Mouse (Mus musculus): ENCODE results near the gene Ccnd3. TPM values are rescaled to one million over a fixed set of nuclear protein-coding genes. Genes with fewer than 3 reads are reported as not detected.

The Ccnd3 gene
- polyA plus RNA-seq, 1 experiment = 292 TPM

- TF ChIP-seq GATA1 (IDR thresholded peaks at IDR 0.05; ENCODE audit: low read length) (no peak), TAL1 (IDR thresholded peaks at IDR 0.05; ENCODE audit: low read length) (no peak)
- Histone ChIP-seq H3K36me3 (ENCODE audit: control insufficient read depth) (no peaks in the 10 kb centered on the region), H3K9me3 (ENCODE audit: control insufficient read depth, low read length) (no peaks in the 10 kb centered on the region), H3K4me3 (replicated peaks) (no peak overlapping the region), H3K27me3 (ENCODE audit: control insufficient read depth) (peaks cover 40% of the 10 kb centered on the region), H3K4me1 (ENCODE audit: control insufficient read depth) (peaks cover 13% of the 10 kb centered on the region)
Measured at GRCm38 (mm10) chr17:47466284-47466683, 38.6 kb upstream of the Ccnd3 start.

GRCm38 (mm10) chr17:47467659-47468058 lies 37.2 kb upstream of the Ccnd3 start:
- H3K27me3 ChIP-seq (ENCODE audit: control insufficient read depth) = peaks cover 46% of the 10 kb centered on the region

GRCm38 (mm10) chr17:47468063-47468462 lies 36.8 kb upstream of the Ccnd3 start:
- Histone ChIP-seq H3K9me3 (ENCODE audit: control insufficient read depth, low read length) (no peaks in the 10 kb centered on the region), H3K4me3 (replicated peaks) (no peak overlapping the region), H3K4me1 (ENCODE audit: control insufficient read depth) (peaks cover 11% of the 10 kb centered on the region), H3K36me3 (ENCODE audit: control insufficient read depth) (no peaks in the 10 kb centered on the region), H3K27me3 (ENCODE audit: control insufficient read depth) (peaks cover 49% of the 10 kb centered on the region)
- TF ChIP-seq TAL1 (IDR thresholded peaks at IDR 0.05; ENCODE audit: low read length) (no peak), GATA1 (IDR thresholded peaks at IDR 0.05; ENCODE audit: low read length) (no peak)

More at GRCm38 (mm10) chr17:47467659-47468058, 37.2 kb upstream of the Ccnd3 start:
- no peak for TF ChIP-seq TAL1 (IDR thresholded peaks at IDR 0.05; ENCODE audit: low read length)
- TF ChIP-seq GATA1 (IDR thresholded peaks at IDR 0.05; ENCODE audit: low read length) = no peak
- H3K4me3 ChIP-seq (replicated peaks) = no peak overlapping the region
- H3K36me3 ChIP-seq (ENCODE audit: control insufficient read depth) = no peaks in the 10 kb centered on the region
- no peaks in the 10 kb centered on the region for H3K9me3 ChIP-seq (ENCODE audit: control insufficient read depth, low read length)
- H3K4me1 ChIP-seq (ENCODE audit: control insufficient read depth) = peaks cover 10% of the 10 kb centered on the region

GRCm38 (mm10) chr17:47468466-47468865 lies 36.4 kb upstream of the Ccnd3 start:
- Histone ChIP-seq H3K27me3 (ENCODE audit: control insufficient read depth) (peaks cover 49% of the 10 kb centered on the region), H3K4me3 (replicated peaks) (no peak overlapping the region), H3K9me3 (ENCODE audit: control insufficient read depth, low read length) (no peaks in the 10 kb centered on the region), H3K36me3 (ENCODE audit: control insufficient read depth) (no peaks in the 10 kb centered on the region), H3K4me1 (ENCODE audit: control insufficient read depth) (peaks cover 11% of the 10 kb centered on the region)
- TF ChIP-seq TAL1 (IDR thresholded peaks at IDR 0.05; ENCODE audit: low read length) (no peak), GATA1 (IDR thresholded peaks at IDR 0.05; ENCODE audit: low read length) (no peak)

GRCm38 (mm10) chr17:47469642-47470041 lies 35.2 kb upstream of the Ccnd3 start:
- peaks cover 49% of the 10 kb centered on the region for H3K27me3 ChIP-seq (ENCODE audit: control insufficient read depth)
- no peak for TF ChIP-seq TAL1 (IDR thresholded peaks at IDR 0.05; ENCODE audit: low read length)
- no peak for TF ChIP-seq GATA1 (IDR thresholded peaks at IDR 0.05; ENCODE audit: low read length)

DNA sequence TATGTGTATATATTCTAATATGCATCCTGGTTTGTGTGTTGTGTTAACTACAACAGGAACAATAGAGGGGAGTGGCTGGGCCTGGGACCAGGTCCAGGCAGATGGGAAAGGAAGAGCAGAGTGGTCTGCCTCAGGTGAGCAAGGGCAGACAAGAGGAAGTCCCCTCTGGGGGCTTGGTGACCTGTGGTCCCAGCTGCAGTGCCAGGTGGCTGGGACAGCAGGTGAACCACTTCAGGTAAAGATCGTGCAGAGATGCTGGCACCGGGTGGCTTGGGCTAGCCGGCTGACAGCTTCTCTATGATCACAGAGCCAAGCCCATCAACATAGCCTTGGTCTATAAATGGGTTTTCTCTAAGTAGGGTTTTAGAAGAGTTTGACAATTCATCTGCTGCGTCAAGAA lies 34.7 kb upstream of the Ccnd3 start:
- no peaks in the 10 kb centered on the region for H3K36me3 ChIP-seq (ENCODE audit: control insufficient read depth)
- no peak overlapping the region for H3K4me3 ChIP-seq (replicated peaks)
- H3K9me3 ChIP-seq (ENCODE audit: control insufficient read depth, low read length) = no peaks in the 10 kb centered on the region
- H3K4me1 ChIP-seq (ENCODE audit: control insufficient read depth) = peaks cover 11% of the 10 kb centered on the region
- TF ChIP-seq TAL1 (IDR thresholded peaks at IDR 0.05; ENCODE audit: low read length) (no peak), GATA1 (IDR thresholded peaks at IDR 0.05; ENCODE audit: low read length) (no peak)
- peaks cover 49% of the 10 kb centered on the region for H3K27me3 ChIP-seq (ENCODE audit: control insufficient read depth)

More at GRCm38 (mm10) chr17:47469642-47470041, 35.2 kb upstream of the Ccnd3 start:
- H3K4me1 ChIP-seq (ENCODE audit: control insufficient read depth) = peaks cover 11% of the 10 kb centered on the region
- no peak overlapping the region for H3K4me3 ChIP-seq (replicated peaks)
- H3K9me3 ChIP-seq (ENCODE audit: control insufficient read depth, low read length) = no peaks in the 10 kb centered on the region
- no peaks in the 10 kb centered on the region for H3K36me3 ChIP-seq (ENCODE audit: control insufficient read depth)

DNA sequence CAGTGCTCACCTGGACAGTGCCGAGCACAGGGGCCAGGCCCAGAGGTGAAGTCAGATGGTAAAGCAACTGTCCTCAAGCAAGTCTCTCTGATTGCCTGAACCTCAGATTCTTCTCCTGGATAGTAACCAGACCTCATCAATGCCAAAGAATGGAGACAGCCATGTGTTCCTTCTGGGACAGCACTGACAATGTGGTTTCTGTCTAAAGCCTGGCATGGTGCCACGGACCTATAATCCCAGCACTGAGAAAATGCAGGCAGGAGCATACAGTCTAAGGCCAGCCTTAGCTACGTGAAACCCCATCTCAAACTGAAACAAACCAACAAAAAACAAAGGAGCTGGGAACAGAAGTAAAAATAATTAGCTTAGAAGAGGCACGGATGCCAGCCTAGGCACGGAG lies 34.2 kb upstream of the Ccnd3 start:
- Histone ChIP-seq H3K36me3 (ENCODE audit: control insufficient read depth) (no peaks in the 10 kb centered on the region), H3K9me3 (ENCODE audit: control insufficient read depth, low read length) (no peaks in the 10 kb centered on the region), H3K27me3 (ENCODE audit: control insufficient read depth) (peaks cover 49% of the 10 kb centered on the region), H3K4me3 (replicated peaks) (no peak overlapping the region), H3K4me1 (ENCODE audit: control insufficient read depth) (peaks cover 11% of the 10 kb centered on the region)
- TF ChIP-seq GATA1 (IDR thresholded peaks at IDR 0.05; ENCODE audit: low read length) = no peak
- no peak for TF ChIP-seq TAL1 (IDR thresholded peaks at IDR 0.05; ENCODE audit: low read length)

- no peaks in the 10 kb centered on the region for H3K9me3 ChIP-seq (ENCODE audit: control insufficient read depth, low read length)
- peaks cover 11% of the 10 kb centered on the region for H3K4me1 ChIP-seq (ENCODE audit: control insufficient read depth)
- peaks cover 37% of the 10 kb centered on the region for H3K27me3 ChIP-seq (ENCODE audit: control insufficient read depth)
- no peaks in the 10 kb centered on the region for H3K36me3 ChIP-seq (ENCODE audit: control insufficient read depth)
- TF ChIP-seq TAL1 (IDR thresholded peaks at IDR 0.05; ENCODE audit: low read length) = no peak
- no peak for TF ChIP-seq GATA1 (IDR thresholded peaks at IDR 0.05; ENCODE audit: low read length)
- H3K4me3 ChIP-seq (replicated peaks) = no peak overlapping the region
Measured at GRCm38 (mm10) chr17:47472435-47473350, 32.2 kb upstream of the Ccnd3 start.

- Histone ChIP-seq H3K36me3 (ENCODE audit: control insufficient read depth) (no peaks in the 10 kb centered on the region), H3K4me3 (replicated peaks) (no peak overlapping the region), H3K4me1 (ENCODE audit: control insufficient read depth) (peaks cover 6% of the 10 kb centered on the region), H3K27me3 (ENCODE audit: control insufficient read depth) (peaks cover 29% of the 10 kb centered on the region), H3K9me3 (ENCODE audit: control insufficient read depth, low read length) (no peaks in the 10 kb centered on the region)
- TF ChIP-seq GATA1 (IDR thresholded peaks at IDR 0.05; ENCODE audit: low read length) (no peak), TAL1 (IDR thresholded peaks at IDR 0.05; ENCODE audit: low read length) (no peak)
Measured at GRCm38 (mm10) chr17:47473434-47473974, 31.3 kb upstream of the Ccnd3 start.
